ENCODE assay signal across 1 mouse cellular context in genomic region chr8:104564633-104565456, GRCm38 (mm10).
TF ChIP-seq lines count a peak whose summit lies in the region.

No protein-coding gene starts in this region.

TF ChIP-seq in ES-E14, 5 proteins besides CTCF, POLR2A, EP300 and RAD21 (continued from another document):
- TF ChIP-seq ZNF384 (IDR thresholded peaks at IDR 0.05; ENCODE audit: low read depth, low read length), result 0 out of 2 replicates have a peak, but pooled peaks have one; percentile 27
